Mouse (Mus musculus) kidney, adult 2 months (tissue): Measurements from ENCODE around the gene Gm5868. TPM values are rescaled to one million over a fixed set of nuclear protein-coding genes. Genes with fewer than 3 reads are reported as not detected.

ENCODE experiments used
- DNase-seq: peaks from one replicate; pipeline ENCODE4 v3.0.0; 2021
- H3K27ac ChIP-seq: fragments of 200-500 bp; 2 replicates; pipeline ENCODE4 v1.5.1; 2012; ENCODE audit warnings: low read depth, low read length, control low read depth, inconsistent platforms; ENCODE audit not compliant: insufficient read depth
- H3K27me3 ChIP-seq: fragments of 200-500 bp; replicated peaks from 2 replicates; pipeline ENCODE4 v1.6.1; 2012; ENCODE audit warnings: mild to moderate bottlenecking, moderate library complexity, low read length, inconsistent platforms; ENCODE audit not compliant: control insufficient read depth, insufficient read depth
- H3K36me3 ChIP-seq: fragments of 200-500 bp; 2 replicates; pipeline ENCODE4 v1.6.1; 2012; ENCODE audit warnings: mild to moderate bottlenecking, moderate library complexity, low read length, inconsistent platforms; ENCODE audit not compliant: control insufficient read depth, insufficient read depth
- H3K4me1 ChIP-seq: fragments of 200-500 bp; 2 replicates; pipeline ENCODE4 v1.6.1; 2011; ENCODE audit warnings: low read length; ENCODE audit not compliant: control insufficient read depth, insufficient read depth
- H3K4me3 ChIP-seq: fragments of 200-500 bp; 2 replicates; pipeline ENCODE4 v1.5.1; 2011; ENCODE audit warnings: mild to moderate bottlenecking, low read depth, low read length, control low read depth; ENCODE audit not compliant: insufficient read depth
- CTCF ChIP-seq: fragments of 200-500 bp; conservative IDR thresholded peaks from 2 replicates; pipeline ENCODE4 v1.5.1; 2011; ENCODE audit warnings: low read depth, mild to moderate bottlenecking, control low read depth, low read length, moderate library complexity, mixed read lengths; ENCODE audit not compliant: insufficient read depth, insufficient read length
- POLR2A ChIP-seq: fragments of 200-500 bp; IDR thresholded peaks from one replicate; pipeline ENCODE4 v1.6.1; 2011; ENCODE audit warnings: low read depth, low read length, control low read depth
- WGBS: fragments of 180-500 bp; shearing (Covaris S2); methylation state at CpG from one replicate; pipeline ENCODE4 v1.1.7; 2018; 5-methylcytosine and 5-hydroxymethylcytosine counted together
- polyA plus RNA-seq: library from polyadenylated mRNA; depleted of rRNA; stranded (reverse); fragments of >200 nt; gene quantifications from 2 replicates; pipeline ENCODE4 v1.2.3, GENCODE M21; 2012; rRNA removed

The Gm5868 gene
- polyA plus RNA-seq, 1 experiment = 0.13 TPM

- peaks cover 5% of the 10 kb centered on the region; the same call in 1 of the 2 replicates for H3K4me1 ChIP-seq
- no peak for TF ChIP-seq POLR2A
- no peak for TF ChIP-seq CTCF
- no peak overlapping the region for H3K4me3 ChIP-seq
- no peak overlapping the region for H3K27ac ChIP-seq
- no peak for DNase-seq
- no peaks in the 10 kb centered on the region for H3K27me3 ChIP-seq
- 80% methylated on average over 3 of the region's 3 CpGs for WGBS
- H3K36me3 ChIP-seq = no peaks in the 10 kb centered on the region
Measured at GRCm38 (mm10) chr5:72560976-72561628, 26.2 kb downstream of the Gm5868 start.

GRCm38 (mm10) chr5:72559544-72560049, 27.8 kb downstream of the Gm5868 start, which contains the start of gene Nfxl1:
Gene Nfxl1, minus strand, starts transcription at chr5:72559684.
- DNase-seq = peak; percentile 99
- WGBS = under 1% methylated on average over 42 of the region's 42 CpGs
- H3K27ac ChIP-seq = peak within 1 kb of the TSS; percentile 86
- no peaks in the 10 kb centered on the region for H3K27me3 ChIP-seq
- peak within 1 kb of the TSS; percentile 95 for H3K4me3 ChIP-seq
- peaks cover 2% of the 10 kb centered on the region; the same call in 1 of the 2 replicates for H3K4me1 ChIP-seq
- no peaks in the 10 kb centered on the region; the same call in 1 of the 2 replicates for H3K36me3 ChIP-seq
- no peak for TF ChIP-seq CTCF
- TF ChIP-seq POLR2A = peak; percentile 75

GRCm38 (mm10) chr5:72558716-72559526, 28.4 kb downstream of the Gm5868 start:
- Histone ChIP-seq H3K4me3 (peak overlapping the region; percentile 95), H3K27ac (peak overlapping the region; percentile 66), H3K36me3 (no peaks in the 10 kb centered on the region; the same call in 1 of the 2 replicates), H3K4me1 (peaks cover 2% of the 10 kb centered on the region; the same call in 1 of the 2 replicates), H3K27me3 (no peaks in the 10 kb centered on the region)
- TF ChIP-seq POLR2A (no peak), CTCF (no peak)
- DNase-seq = no peak
- 1% methylated on average over 57 of the region's 57 CpGs for WGBS

GRCm38 (mm10) chr5:72556245-72556644, 31.1 kb downstream of the Gm5868 start:
- H3K36me3 ChIP-seq = peaks cover 2% of the 10 kb centered on the region
- H3K4me3 ChIP-seq = no peak overlapping the region
- H3K27me3 ChIP-seq = no peaks in the 10 kb centered on the region
- no peak for TF ChIP-seq CTCF
- TF ChIP-seq POLR2A = no peak
- no peak overlapping the region for H3K27ac ChIP-seq
- WGBS = 53% methylated on average over 3 of the region's 3 CpGs
- DNase-seq = no peak
- peaks cover 2% of the 10 kb centered on the region; the same call in 1 of the 2 replicates for H3K4me1 ChIP-seq

GRCm38 (mm10) chr5:72551209-72551608, 36.1 kb downstream of the Gm5868 start:
- Histone ChIP-seq H3K27ac (no peak overlapping the region), H3K36me3 (peaks cover 2% of the 10 kb centered on the region), H3K4me3 (no peak overlapping the region), H3K4me1 (no peaks in the 10 kb centered on the region), H3K27me3 (no peaks in the 10 kb centered on the region)
- 77% methylated on average over 3 of the region's 3 CpGs for WGBS
- no peak for DNase-seq
- TF ChIP-seq CTCF (no peak), POLR2A (no peak)

Other genes starting within 250 kb of the Gm5868 start
- 4.0 and 5.0 TPM in 2 replicates for gene Corin, start 83.1 kb downstream of the Gm5868 start, polyA plus RNA-seq
- gene Nfxl1, start 27.9 kb downstream of the Gm5868 start, polyA plus RNA-seq = 4.0 and 4.6 TPM in 2 replicates
- gene Zar1, start 6.3 kb downstream of the Gm5868 start, polyA plus RNA-seq = 0.14 and 0.15 TPM in 2 replicates
- gene Cnga1, start 56.7 kb upstream of the Gm5868 start, polyA plus RNA-seq = not detected in 2 replicates
- 0.70 and 1.2 TPM in 2 replicates for gene Nipal1, start 60.2 kb upstream of the Gm5868 start, polyA plus RNA-seq
- 0.29 and 0.88 TPM in 2 replicates for gene Txk, start 165.2 kb upstream of the Gm5868 start, polyA plus RNA-seq